Mouse (Mus musculus) heart, adult 2 months (tissue): Measurements from ENCODE around the gene Polr2i. TPM values are rescaled to one million over a fixed set of nuclear protein-coding genes. Genes with fewer than 3 reads are reported as not detected.
"Not testable (repeated sequence)": the region's sequence is repeated elsewhere in the genome, so short reads cannot be mapped to it uniquely, and the experiment has no call there.

Experiments used
- DNase-seq, 2 experiments: peaks; one replicate each; pipeline ENCODE4 v3.0.0; 2021
- H3K27ac ChIP-seq: fragments of 200-600 bp; 2 replicates; pipeline ENCODE4 v1.8.1; 2022
- H3K27me3 ChIP-seq: fragments of 200-500 bp; 2 replicates; pipeline ENCODE4 v1.6.1; 2012; ENCODE audit warnings: mild to moderate bottlenecking, low read length, inconsistent platforms, mixed read lengths; ENCODE audit not compliant: control insufficient read depth, insufficient read depth
- H3K36me3 ChIP-seq: fragments of 200-500 bp; 2 replicates; pipeline ENCODE4 v1.6.1; 2012; ENCODE audit warnings: low read length, inconsistent platforms; ENCODE audit not compliant: control insufficient read depth, insufficient read depth
- H3K4me1 ChIP-seq: fragments of 200-500 bp; 2 replicates; pipeline ENCODE4 v1.6.1; 2011; ENCODE audit warnings: low read length; ENCODE audit not compliant: control insufficient read depth, insufficient read depth
- H3K4me3 ChIP-seq: fragments of 200-600 bp; 2 replicates; pipeline ENCODE4 v1.8.1; 2022
- H3K79me2 ChIP-seq: fragments of 200-500 bp; replicated peaks from 2 replicates; pipeline ENCODE4 v1.6.1; 2012; ENCODE audit warnings: mild to moderate bottlenecking, inconsistent platforms, low read length, moderate library complexity, mixed read lengths; ENCODE audit not compliant: control insufficient read depth, insufficient read depth
- H3K9ac ChIP-seq: fragments of 200-500 bp; 2 replicates; pipeline ENCODE4 v1.6.1; 2012; ENCODE audit warnings: low read depth, mild to moderate bottlenecking, control low read depth, inconsistent platforms, low read length, mixed read lengths
- CTCF ChIP-seq: fragments of 200-600 bp; IDR thresholded peaks from 2 replicates; pipeline ENCODE4 v1.8.1; 2022; ENCODE audit warnings: antibody characterized with exemption, mild to moderate bottlenecking, moderate library complexity
- EP300 ChIP-seq: fragments of 200-500 bp; IDR thresholded peaks from 2 replicates; pipeline ENCODE4 v1.6.1; 2011; ENCODE audit warnings: low read depth, low read length, control low read depth; ENCODE audit not compliant: insufficient read depth
- POLR2A ChIP-seq: fragments of 200-500 bp; IDR thresholded peaks from 2 replicates; pipeline ENCODE4 v1.6.1; 2011; ENCODE audit warnings: mild to moderate bottlenecking, low read depth, low read length, control low read depth; ENCODE audit not compliant: insufficient read depth
- WGBS: fragments of 180-500 bp; shearing (Covaris S2); methylation state at CpG from one replicate; pipeline ENCODE4 v1.1.7; 2018; 5-methylcytosine and 5-hydroxymethylcytosine counted together
- intact Hi-C: fragments of 180-260 bp; cut with DNase I; formaldehyde crosslinking; loops from one replicate; pipeline ENCODE4 v1.15.1; 2025
- polyA plus RNA-seq: library from polyadenylated mRNA; depleted of rRNA; stranded (reverse); fragments of >200 nt; gene quantifications from 2 replicates; pipeline ENCODE4 v1.2.3, GENCODE M21; 2012
- total RNA-seq, 2 experiments: library from RNA; stranded (reverse); gene quantifications; 2 replicates each; pipeline ENCODE4 v1.2.3; 2021

Gene Polr2i
- total and polyA plus RNA-seq, 3 experiments: 52.6 to 95.1 (median 58.6) TPM

DNA sequence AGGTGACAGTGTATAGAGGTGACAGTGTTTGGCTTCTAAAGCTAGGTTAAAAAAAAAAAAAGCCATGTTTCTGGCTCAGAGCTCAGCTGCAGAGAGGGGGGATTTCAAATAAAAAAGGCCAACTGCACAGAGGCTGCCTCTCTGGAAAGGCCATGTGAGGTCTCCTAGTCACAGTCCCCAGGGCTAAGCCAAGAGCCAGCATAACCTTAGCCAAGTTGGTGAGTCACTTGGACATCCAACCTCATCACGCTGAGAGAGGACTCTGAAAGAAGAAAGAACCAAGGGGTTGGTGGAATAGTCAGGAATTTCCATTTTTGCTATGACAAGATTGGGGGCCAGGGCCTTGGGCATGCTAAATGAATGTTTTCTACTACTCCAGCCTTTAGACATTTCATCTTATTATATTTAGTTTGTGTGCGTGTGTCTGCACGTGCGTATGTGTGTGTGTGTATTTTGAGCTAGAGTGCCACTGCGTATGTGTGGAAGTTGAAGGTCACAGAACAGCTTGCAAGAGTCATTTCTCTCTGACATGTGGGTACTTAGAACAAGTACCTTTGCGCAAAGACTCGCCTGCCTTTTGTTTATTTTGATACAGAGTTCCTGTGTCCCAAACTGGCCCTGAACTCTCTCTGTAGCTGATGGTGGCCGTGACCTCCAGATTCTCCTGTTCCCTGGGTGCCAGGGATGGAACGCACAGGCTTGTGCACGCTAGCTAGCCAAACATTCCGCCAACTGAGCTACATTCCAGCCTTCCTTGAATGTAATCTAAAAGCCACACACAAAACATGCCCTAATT, 28.7 kb upstream of the Polr2i start:
- WGBS: 42% methylated on average over 11 of the region's 11 CpGs
- H3K27me3 ChIP-seq: no peaks in the 10 kb centered on the region

DNA sequence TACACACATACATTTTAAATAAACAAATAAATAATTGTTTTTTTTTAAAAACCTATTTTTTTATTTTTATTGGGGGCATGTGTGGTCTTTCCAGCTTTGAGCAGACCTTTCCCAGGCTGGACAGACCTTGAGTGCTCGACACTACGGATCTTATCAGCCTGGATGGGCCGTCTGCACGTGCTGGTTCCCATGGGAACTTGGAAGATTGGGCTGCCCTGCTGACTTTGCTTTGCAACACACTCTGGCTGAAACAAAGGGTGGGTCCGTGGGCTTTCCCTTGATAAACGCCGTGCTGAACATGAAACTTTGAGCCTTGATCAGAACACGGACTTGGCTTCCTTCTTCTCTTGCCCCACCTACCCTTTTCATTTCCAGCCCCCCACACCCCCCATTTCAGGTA, 27.4 kb upstream of the Polr2i start:
- WGBS: 12% methylated on average over 8 of the region's 8 CpGs
- intact Hi-C loops: no loop called here
- no peak overlapping the region for H3K9ac ChIP-seq

More for the DNA sequence above, 28.7 kb upstream of the Polr2i start:
- 0 out of 2 replicates have a peak overlapping the region, but pooled peaks have one; percentile 47 for H3K9ac ChIP-seq
- no peaks in the 10 kb centered on the region for H3K36me3 ChIP-seq
- H3K4me1 ChIP-seq: peaks cover 4% of the 10 kb centered on the region
- peak; percentile 49 to 78 for DNase-seq
- H3K79me2 ChIP-seq: no peaks in the 10 kb centered on the region
- intact Hi-C loops: no loop called here
- TF ChIP-seq EP300 (peak; percentile 73), CTCF (no peak), POLR2A (peak; percentile 14; the same call in 1 of the 2 replicates)
- no peak overlapping the region for H3K4me3 ChIP-seq
- peak overlapping the region; percentile 85 for H3K27ac ChIP-seq

DNA sequence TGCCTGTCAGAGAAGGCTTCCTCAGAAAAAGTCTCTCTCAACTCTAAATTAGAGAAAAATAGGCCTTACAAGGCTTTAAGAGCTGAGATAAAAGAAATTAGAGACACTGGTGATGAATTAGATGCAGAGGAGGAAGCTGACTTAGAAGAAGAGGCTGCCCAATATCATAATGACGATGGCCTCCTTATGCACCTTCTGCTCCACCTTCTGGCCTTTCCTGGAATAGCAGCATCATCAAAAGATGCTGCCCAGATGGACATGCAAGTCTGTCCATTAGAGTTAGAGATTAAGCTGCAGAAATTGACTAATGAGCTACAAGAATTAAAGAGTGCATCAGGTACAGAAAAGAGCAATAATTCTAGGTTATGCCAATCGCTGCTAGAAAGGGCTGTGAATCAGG, 26.4 kb upstream of the Polr2i start:
- Histone ChIP-seq H3K27me3 (no peaks in the 10 kb centered on the region), H3K4me1 (peaks cover 2% of the 10 kb centered on the region), H3K79me2 (no peaks in the 10 kb centered on the region), H3K27ac (no peak overlapping the region), H3K36me3 (no peaks in the 10 kb centered on the region), H3K4me3 (no peak overlapping the region), H3K9ac (no peak overlapping the region)
- TF ChIP-seq POLR2A (no peak), EP300 (peak; percentile 80; the same call in 1 of the 2 replicates), CTCF (peak; percentile 93)
- peak; percentile 61 to 75 for DNase-seq
- WGBS: 0% methylated on average over 2 of the region's 2 CpGs
- intact Hi-C loops: loop anchor here (1.0 to 5.0 kb wide), 2 partner anchors 24 to 193 kb away; no protein-coding TSS in a partner anchor

More for the DNA sequence above, 27.4 kb upstream of the Polr2i start:
- H3K4me3 ChIP-seq: no peak overlapping the region
- TF ChIP-seq CTCF (no peak), POLR2A (no peak), EP300 (no peak)
- no peaks in the 10 kb centered on the region for H3K79me2 ChIP-seq
- no peaks in the 10 kb centered on the region for H3K27me3 ChIP-seq
- H3K36me3 ChIP-seq: no peaks in the 10 kb centered on the region
- H3K27ac ChIP-seq: peak overlapping the region; percentile 85; the same call in 1 of the 2 replicates
- H3K4me1 ChIP-seq: peaks cover 4% of the 10 kb centered on the region
- peak in 1 of 2 experiments; percentile 44 for DNase-seq

DNA sequence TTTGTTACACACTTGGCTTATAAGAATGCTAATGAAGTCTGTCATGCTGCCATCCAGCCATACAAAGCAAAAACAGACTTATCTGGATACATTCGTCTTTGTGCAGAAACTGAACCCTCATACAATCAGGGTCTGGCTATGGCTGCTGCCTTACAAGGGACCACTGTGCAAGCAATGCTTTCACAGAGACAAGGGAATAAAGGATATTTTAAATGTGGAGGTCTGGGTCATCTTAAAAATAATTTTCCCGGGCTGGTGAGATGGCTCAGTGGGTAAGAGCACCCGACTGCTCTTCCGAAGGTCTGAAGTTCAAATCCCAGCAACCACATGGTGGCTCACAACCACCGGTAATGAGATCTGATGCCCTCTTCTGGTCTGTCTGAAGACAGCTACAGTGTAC, 25.4 kb upstream of the Polr2i start:
- H3K27me3 ChIP-seq, H3K4me1 ChIP-seq, H3K79me2 ChIP-seq, H3K9ac ChIP-seq, H3K36me3 ChIP-seq, H3K4me3 ChIP-seq, DNase-seq, H3K27ac ChIP-seq: not testable (repeated sequence)
- intact Hi-C loops: loop anchor here (5.0 kb wide), 1 partner anchor 194 kb away; no protein-coding TSS in a partner anchor
- 46% methylated on average over 5 of the region's 5 CpGs for WGBS

DNA sequence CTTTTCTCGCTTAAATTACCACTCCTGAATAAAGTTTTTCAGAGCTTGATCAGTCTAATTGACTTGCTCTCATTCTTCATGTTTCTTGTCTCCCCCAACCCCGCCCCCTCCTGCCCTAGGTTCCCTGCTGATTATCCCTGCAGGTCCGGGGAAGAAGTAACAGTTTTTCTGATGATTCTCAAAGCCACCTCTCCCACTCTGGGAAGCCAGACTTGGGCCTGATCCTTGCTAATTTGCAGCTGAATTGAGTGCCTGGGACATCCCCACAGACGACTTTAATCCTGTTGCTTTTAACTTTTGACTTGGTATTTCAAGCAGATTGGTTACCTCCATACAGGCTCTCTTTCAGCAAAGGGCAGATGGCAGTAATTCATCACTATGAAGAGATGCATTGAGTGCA, 20.7 kb upstream of the Polr2i start:
- H3K4me3 ChIP-seq: no peak overlapping the region
- H3K79me2 ChIP-seq: no peaks in the 10 kb centered on the region
- TF ChIP-seq POLR2A (no peak), EP300 (no peak), CTCF (no peak)
- H3K27ac ChIP-seq: no peak overlapping the region
- DNase-seq: no peak
- H3K27me3 ChIP-seq: no peaks in the 10 kb centered on the region
- WGBS: 31% methylated on average over 4 of the region's 4 CpGs
- H3K9ac ChIP-seq: no peak overlapping the region
- H3K36me3 ChIP-seq: no peaks in the 10 kb centered on the region
- H3K4me1 ChIP-seq: no peaks in the 10 kb centered on the region
- intact Hi-C loops: no loop called here

DNA sequence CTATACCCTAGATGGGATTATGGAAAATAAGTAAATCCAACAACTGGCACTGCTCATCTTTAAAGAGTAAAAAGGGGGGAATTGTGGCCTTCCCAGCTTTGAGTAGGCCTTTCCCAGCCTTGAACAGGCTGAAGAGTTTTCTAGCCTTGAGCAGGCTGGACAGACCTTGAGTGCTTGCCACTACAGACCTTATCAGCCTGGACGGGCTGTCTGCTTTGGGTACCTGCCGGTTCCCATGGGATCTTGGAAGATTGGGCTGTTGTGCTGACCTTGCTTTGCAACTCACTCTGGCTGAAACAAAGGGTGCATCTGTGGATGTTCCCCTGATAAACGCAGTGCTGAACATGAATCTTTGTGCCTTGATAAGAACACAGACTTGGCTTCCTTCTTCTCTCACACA, 17.9 kb upstream of the Polr2i start:
- Histone ChIP-seq H3K36me3 (no peaks in the 10 kb centered on the region), H3K79me2 (no peaks in the 10 kb centered on the region), H3K4me1 (peaks cover 2% of the 10 kb centered on the region; the same call in 1 of the 2 replicates), H3K4me3 (no peak overlapping the region), H3K27ac (no peak overlapping the region), H3K9ac (no peak overlapping the region), H3K27me3 (no peaks in the 10 kb centered on the region)
- intact Hi-C loops: no loop called here
- no peak for DNase-seq
- 76% methylated on average over 3 of the region's 3 CpGs for WGBS
- no peak for TF ChIP-seq CTCF
- no peak for TF ChIP-seq EP300
- TF ChIP-seq POLR2A: no peak
